Mouse (Mus musculus) kidney, adult 8-10 months (tissue): ENCODE measurements at regions not wholly inside any gene's neighbourhood (a gene's known extent, or its start where the extent isn't known, plus 50 kb on each side); places are given as distances from the start of the nearest gene placed in this dataset.
"Not testable (repeated sequence)": the region's sequence is repeated elsewhere in the genome, so short reads cannot be mapped to it uniquely, and the experiment has no call there.

ENCODE experiments used
- DNase-seq, 2 experiments: peaks; one replicate each; pipeline ENCODE4 v3.0.0; 2022

- DNase-seq, result no peak
These were observed 415.6 kb upstream of the Zfp507 start for GRCm38 (mm10) chr7:36218386-36218785.

DNA sequence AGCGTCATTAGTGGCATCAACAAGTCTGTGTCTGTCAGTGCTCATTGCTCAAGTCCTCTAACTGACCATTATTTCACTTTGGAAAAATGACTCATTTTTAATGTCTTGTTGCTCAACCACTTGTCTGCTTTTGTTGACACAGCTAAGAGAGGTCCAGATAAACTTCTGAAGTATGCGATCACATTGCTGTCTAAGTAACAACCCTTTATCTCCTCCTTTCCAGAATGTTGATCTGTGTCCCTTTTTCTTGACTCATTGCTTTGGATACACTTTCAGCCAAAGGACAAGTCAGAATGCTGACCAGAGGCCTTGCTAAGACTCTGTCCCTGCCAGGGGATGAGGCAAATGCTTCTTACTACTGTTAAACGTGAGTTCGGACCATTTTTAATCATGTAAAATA, 407.2 kb upstream of the Zfp507 start:
- DNase-seq, result no peak

DNA sequence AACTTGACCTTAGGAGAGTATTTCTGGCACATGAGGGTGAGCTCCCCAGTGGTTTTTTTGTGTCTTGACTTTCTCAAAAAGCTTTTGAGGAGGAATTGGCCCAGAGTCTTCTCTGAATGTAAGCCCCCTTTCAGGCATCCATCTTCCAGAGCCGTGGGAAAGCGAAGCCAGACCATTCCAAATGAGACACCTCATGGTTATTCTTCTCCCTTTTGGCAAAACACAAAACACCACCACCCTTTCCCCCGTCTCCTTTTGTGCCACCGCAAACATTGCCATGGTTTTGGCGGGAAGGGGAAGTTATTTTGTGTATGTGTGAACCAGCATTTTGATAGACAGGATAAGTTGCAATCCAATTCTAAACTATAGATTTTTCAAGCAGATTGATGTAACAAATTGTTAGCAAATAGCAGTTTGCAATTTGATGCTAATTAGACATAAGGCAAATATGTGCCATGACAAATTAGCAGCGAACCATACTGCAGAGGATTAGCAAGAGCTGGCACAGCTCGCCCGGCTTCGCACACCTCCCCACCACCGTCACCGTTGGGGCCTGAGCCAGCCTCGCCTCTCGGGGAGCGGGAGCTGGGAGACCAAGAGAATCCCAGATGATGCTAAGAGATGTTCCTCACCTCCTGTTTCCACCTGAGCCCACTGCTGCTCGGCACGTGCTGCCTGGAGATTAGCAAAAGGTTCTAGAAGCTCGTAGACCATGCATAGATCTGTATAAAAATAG, 404.9 kb upstream of the Zfp507 start:
- no peak for DNase-seq

DNA sequence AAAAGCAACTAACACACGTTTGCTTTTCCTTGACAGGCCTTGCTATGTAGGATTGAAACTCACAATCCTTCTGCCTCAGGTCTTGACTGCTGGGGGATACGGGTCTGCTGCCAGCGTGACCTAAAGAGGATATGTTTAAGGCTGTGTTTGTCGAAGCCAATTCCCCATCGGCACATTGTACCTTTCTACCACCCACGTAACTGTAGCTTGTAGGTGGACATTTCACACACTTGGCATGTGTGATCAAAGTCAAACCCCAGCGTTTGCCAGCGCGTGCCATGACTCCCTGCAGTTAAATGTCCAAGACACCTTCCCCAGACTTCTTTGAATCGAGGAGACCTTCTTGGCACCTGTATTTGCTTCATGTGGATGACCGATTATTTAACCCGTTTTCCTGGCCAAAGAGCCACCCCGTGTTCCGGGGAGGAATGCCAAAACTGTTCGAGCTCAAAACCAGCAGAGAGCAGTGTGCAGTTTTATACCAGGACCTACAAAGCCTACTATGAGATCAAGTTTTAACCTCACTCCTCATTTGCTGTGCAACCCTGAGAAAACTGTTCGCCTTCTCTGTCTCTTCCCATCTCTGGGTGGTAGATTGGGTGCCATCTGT, 395.4 kb upstream of the Zfp507 start:
- DNase-seq, result no peak

GRCm38 (mm10) chr7:36196154-36196720, 393.4 kb upstream of the Zfp507 start:
- no peak for DNase-seq

- DNase-seq, result no peak
These were observed 389.8 kb upstream of the Zfp507 start for GRCm38 (mm10) chr7:36192645-36193044.

DNA sequence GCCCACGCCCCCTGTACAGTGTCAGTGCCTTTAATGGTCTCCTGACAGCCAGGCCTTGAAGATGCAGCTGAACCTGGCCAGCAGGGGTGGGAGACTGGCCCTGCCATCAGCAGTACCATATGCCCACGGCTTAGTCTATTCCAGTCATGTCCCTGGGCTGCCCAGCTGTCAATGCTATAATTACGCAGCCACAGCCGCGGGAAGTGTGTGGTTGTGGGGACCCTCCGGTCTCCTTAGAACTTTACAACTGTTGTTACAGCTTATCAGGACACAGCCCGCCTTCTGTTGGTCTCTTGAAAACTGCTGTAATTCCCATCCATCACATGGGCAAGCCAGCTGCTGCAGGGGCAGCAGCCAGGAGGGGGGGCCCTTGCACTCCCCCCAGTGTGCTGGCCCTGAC, 375.1 kb upstream of the Zfp507 start:
- no peak for DNase-seq

DNA sequence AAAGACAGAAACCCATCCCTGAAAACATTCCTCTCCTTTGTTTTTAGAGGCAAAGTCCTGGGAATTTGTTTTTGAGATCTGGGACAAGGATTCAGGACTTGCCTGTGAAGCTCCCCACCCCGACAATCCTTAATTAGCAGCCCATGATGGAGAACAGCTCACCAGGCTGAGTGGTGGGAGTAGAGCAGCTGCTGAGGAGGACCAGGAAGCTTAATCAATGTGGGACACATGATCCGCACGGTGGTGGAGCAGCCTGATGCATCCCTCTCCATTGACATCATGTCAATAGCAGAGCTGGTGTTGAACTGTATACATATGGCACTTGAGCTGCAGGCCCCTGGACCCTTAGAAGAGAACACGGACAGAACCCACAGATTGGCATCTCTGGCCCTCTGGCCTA, 372.5 kb upstream of the Zfp507 start:
- no peak for DNase-seq

DNA sequence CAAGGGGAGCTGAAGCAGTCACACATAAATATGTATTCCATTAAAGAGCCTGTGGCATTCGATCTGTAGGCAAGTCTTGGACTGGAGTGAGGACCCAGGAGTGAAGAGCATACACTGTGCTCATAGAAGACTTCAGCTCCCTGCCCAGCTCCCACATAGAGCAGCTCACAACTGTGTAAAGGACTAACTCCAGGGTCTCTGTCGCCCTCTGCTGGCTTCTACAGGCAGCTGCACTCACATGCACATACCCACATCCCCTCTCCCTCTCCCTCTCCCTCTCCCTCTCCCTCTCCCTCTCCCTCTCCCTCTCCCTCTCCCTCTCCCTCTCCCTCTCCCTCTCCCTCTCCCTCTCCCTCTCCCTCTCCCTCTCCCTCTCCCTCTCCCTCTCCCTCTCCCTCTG, 369.7 kb upstream of the Zfp507 start:
- not testable (repeated sequence) for DNase-seq

GRCm38 (mm10) chr7:36157270-36157945, 354.6 kb upstream of the Zfp507 start:
- no peak for DNase-seq

DNA sequence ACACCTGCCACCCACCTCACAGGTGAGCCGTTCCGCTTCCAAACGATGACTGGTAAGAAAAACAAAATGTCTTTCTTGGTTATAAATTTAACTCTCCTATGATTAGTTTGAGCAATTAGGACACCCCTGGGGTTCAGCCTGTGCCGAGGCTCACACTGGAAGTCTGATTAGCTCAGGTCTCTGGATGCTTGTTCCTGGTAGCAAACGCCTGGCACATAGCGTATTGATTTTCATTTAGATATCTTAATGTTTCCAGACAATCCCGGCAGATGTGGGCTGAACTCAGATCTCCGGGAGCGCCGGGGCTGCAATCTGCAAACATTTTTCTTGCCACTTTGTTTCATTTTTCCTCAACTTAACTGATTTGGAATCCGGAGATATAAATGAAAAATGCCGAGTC, 353.8 kb upstream of the Zfp507 start:
- DNase-seq, result no peak

DNA sequence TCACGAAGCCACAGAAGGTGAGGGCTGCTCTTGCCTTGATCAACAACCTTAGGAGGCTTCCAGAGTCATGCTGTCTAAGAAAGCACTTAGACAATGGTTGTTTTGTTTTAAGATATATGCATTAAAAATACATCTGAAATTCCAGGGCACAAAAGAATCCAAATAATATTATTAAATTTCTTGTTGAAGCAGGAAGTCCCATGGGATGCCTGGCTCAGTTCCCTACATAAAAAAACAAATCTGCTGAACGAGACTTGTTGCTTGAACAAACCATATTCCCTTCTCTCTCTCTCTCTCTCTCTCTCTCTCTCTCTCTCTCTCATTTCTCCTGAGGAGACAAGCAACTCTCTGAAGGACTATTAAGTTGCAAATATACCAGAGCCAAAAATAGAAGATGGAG, 352.8 kb upstream of the Zfp507 start:
- DNase-seq, result no peak

- no peak for DNase-seq
These were observed 352.4 kb upstream of the Zfp507 start for GRCm38 (mm10) chr7:36155159-36155558.

DNA sequence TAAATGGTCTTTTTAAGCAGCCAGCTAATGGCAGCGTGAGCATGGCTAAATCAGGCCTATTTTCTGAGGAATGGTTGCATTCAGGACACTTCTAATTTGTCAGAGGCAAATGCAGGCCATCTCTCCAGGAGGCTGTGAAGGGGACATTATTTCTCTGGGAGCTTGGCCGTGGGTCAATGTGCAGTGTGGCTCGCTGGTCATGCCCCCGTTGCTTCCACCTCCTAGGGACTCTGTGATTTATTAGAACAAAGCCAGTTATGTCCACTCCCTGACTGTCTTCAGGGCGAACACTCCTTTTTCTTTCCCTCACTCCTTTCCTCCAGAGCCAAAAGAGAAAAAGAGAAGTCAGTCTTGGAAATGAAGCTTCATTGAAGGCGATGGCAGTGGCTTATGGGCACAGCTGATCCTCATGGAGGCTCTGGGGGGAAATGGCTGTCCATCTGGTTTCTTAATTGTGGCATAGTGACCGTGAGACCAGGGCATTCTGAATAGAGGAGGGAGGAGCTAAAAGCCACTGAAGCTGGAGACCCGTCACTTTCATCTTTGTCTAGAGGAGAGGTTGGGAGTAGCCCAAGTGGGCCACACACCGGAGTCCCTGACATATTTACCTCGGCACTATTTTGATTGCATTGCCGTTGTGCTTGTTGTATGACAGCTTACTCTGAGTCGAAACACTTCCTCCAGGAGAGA, 348.2 kb upstream of the Zfp507 start:
- DNase-seq, result no peak

- DNase-seq, result no peak
These were observed 333.8 kb upstream of the Zfp507 start for GRCm38 (mm10) chr7:36136571-36136970.

- DNase-seq, result no peak
These were observed 331.8 kb upstream of the Zfp507 start for GRCm38 (mm10) chr7:36134557-36134956.

- peak in 1 of 2 experiments; percentile 19 for DNase-seq
These were observed 330.9 kb upstream of the Zfp507 start for GRCm38 (mm10) chr7:36133658-36134143.

DNA sequence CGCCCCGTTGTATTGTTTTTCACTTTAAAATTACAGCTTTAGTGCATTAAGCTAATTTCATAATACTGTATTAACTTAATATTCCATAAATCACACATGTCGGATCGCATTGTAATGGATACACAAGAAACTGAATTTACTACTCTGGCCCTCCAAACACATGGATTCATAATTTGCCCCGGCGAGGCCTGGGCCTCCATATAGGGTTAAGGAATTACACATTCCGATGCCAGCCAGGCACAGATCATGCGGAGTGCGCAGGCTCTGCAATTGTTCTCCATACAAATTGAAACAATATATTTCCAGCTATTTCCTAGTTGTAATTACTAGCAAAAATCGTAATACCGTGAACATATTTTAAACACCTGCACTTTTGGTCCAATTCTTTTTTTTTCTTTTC, 330.2 kb upstream of the Zfp507 start:
- DNase-seq, result no peak

- no peak for DNase-seq
These were observed 329.8 kb upstream of the Zfp507 start for GRCm38 (mm10) chr7:36132569-36132968.

- no peak for DNase-seq
These were observed 294.3 kb upstream of the Zfp507 start for GRCm38 (mm10) chr7:36097054-36097453.

DNA sequence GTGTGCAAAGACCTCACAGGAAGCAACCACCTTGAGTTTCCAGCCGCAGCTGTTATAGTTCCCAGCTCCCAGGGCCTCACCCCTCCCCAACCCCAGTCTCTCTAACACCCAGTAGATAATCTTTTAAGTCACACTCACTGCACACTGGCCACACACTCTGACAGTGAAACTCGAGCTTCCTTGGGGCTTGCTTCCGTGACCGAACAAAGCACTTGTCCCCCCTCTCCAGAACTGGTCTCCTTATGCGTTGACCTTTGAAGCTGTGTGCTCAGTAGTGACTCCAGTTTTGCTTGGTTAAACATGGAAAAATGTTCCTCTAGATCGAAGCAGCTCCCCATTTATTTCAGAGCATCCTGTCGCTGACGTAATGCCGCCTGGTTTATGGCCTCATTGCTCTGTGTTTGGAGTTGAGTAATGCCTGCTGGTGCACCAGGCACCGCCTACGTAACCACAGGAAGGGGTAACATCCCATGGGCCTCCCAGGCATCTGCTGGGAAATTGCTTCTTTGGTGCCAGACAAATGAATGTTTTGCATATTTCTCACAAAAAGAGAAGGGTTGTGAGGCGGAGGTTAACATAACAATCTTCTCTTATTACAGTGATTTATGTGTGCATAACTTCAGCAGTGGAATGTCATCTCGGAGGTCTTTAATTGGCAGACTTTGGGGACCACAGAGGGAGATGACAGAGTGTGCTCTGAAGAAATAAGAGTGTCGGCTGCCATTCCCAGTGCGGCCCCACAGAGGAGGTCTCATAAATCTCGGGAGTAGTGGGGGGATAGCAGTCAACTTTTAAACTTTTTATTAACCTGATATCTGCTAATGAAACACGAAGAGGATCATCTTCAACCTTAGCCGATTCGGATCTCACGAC, 292.7 kb upstream of the Zfp507 start:
- peak; percentile 27 to 29 for DNase-seq

DNA sequence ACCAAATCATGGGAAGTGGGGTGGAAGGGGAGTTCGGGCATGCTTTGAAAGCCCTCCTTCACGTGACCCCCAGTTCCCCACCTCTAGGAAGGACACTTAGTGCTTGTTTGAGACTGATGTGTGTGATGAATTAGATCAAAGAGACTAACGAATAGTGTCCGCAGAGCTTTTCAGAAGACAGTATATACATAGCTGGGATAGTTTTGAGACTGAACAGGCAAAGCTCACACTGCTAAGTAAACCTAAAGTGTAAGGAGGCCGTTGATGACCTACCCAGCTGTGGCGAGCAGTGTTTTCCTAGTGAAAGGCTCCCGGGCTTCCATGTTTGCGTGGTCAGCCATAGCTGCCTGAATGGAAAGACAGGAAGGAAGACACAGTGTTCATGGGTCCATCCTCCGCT, 288.3 kb upstream of the Zfp507 start:
- DNase-seq, result no peak
